Mouse (Mus musculus) intestine, embryonic 16.5 days (tissue): ENCODE results near the gene Gtf2ird2. TPM values are rescaled to one million over a fixed set of nuclear protein-coding genes. Genes with fewer than 3 reads are reported as not detected.

ENCODE experiments used
- ATAC-seq: fragments of 200-750 bp; cut with Nextera tagmentation; 2 replicates; pipeline ENCODE4 v1.8.0; 2017; ENCODE audit warnings: moderate TSS enrichment, moderate library complexity
- H3K27ac ChIP-seq: fragments of 300-500 bp; sonication (generic); 2 replicates; pipeline ENCODE4 v1.5.1; 2014; ENCODE audit warnings: mild to moderate bottlenecking, low read length
- H3K27me3 ChIP-seq: fragments of 300-500 bp; sonication (generic); replicated peaks from 2 replicates; pipeline ENCODE4 v1.6.1; 2014; ENCODE audit warnings: low read length, control low read depth, mixed read lengths; ENCODE audit not compliant: control insufficient read depth, insufficient read depth
- H3K36me3 ChIP-seq: fragments of 300-500 bp; sonication (generic); 2 replicates; pipeline ENCODE4 v1.6.1; 2014; ENCODE audit warnings: low read length, control low read depth; ENCODE audit not compliant: control insufficient read depth, insufficient read depth
- H3K4me1 ChIP-seq: fragments of 300-500 bp; sonication (generic); 2 replicates; pipeline ENCODE4 v1.6.1; 2014; ENCODE audit warnings: low read length, control low read depth, mixed read lengths; ENCODE audit not compliant: control insufficient read depth, insufficient read depth
- H3K4me2 ChIP-seq: fragments of 300-500 bp; sonication (generic); 2 replicates; pipeline ENCODE4 v1.6.1; 2014; ENCODE audit warnings: low read depth, low read length, control low read depth
- H3K4me3 ChIP-seq: fragments of 300-500 bp; sonication (generic); 2 replicates; pipeline ENCODE4 v1.5.1; 2014; ENCODE audit warnings: mild to moderate bottlenecking, low read length
- H3K9ac ChIP-seq: fragments of 300-500 bp; sonication (generic); 2 replicates; pipeline ENCODE4 v1.6.1; 2014; ENCODE audit warnings: low read depth, low read length
- H3K9me3 ChIP-seq: fragments of 300-500 bp; sonication (generic); 2 replicates; pipeline ENCODE4 v1.6.1; 2016; ENCODE audit warnings: low read length, control low read depth; ENCODE audit not compliant: control insufficient read depth
- WGBS: fragments of 180-500 bp; shearing (Covaris S2); extraction: QIAGEN DNeasy Blood & Tissue Kit; methylation state at CpG from one replicate; pipeline ENCODE4 v1.1.7; 2014; 5-methylcytosine and 5-hydroxymethylcytosine counted together
- polyA plus RNA-seq: library from polyadenylated mRNA; unstranded; fragments of >200 nt; fragmentation: Nextera tagmentation; extraction: Ambion mirVana; gene quantifications from 2 replicates; pipeline ENCODE4 v1.2.1, GENCODE M21; 2015

The Gtf2ird2 gene
- polyA plus RNA-seq, 1 experiment from 2014 or later, result 7.0 TPM

DNA sequence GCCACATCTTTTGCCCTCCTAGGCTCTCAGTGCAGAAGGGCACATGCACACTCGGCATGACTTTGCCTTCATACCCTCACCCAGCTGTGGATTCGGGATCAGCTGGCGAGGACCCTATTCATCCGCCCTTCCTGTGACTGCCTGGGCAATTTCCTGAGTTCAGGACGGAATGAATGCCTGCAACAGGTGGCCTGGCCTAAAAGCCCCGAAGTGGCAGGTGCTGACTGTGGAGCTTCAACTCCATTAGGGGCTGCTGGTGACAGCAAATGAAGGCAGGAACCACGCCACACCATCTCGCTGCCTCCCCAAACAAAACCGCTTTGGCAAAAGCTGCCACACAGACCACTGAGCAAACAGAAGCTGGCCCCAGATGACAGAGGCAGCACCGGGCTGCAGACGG, 31.9 kb upstream of the Gtf2ird2 start:
- H3K4me2 ChIP-seq, result no peak overlapping the region
- no peaks in the 10 kb centered on the region for H3K27me3 ChIP-seq
- no peak overlapping the region for H3K27ac ChIP-seq
- H3K4me3 ChIP-seq, result no peak overlapping the region
- H3K36me3 ChIP-seq, result peaks cover 32% of the 10 kb centered on the region
- no peak for ATAC-seq
- H3K9ac ChIP-seq, result no peak overlapping the region
- no peaks in the 10 kb centered on the region for H3K9me3 ChIP-seq
- WGBS, result 77% methylated on average over 11 of the region's 11 CpGs
- no peaks in the 10 kb centered on the region for H3K4me1 ChIP-seq

GRCm38 (mm10) chr5:134155916-134156466, 27.8 kb upstream of the Gtf2ird2 start:
- Histone ChIP-seq H3K27ac (no peak overlapping the region), H3K9ac (no peak overlapping the region), H3K4me1 (no peaks in the 10 kb centered on the region), H3K36me3 (peaks cover 33% of the 10 kb centered on the region), H3K27me3 (no peaks in the 10 kb centered on the region), H3K4me2 (no peak overlapping the region), H3K9me3 (no peaks in the 10 kb centered on the region), H3K4me3 (no peak overlapping the region)
- 86% methylated on average over 7 of the region's 7 CpGs for WGBS
- ATAC-seq, result no peak

DNA sequence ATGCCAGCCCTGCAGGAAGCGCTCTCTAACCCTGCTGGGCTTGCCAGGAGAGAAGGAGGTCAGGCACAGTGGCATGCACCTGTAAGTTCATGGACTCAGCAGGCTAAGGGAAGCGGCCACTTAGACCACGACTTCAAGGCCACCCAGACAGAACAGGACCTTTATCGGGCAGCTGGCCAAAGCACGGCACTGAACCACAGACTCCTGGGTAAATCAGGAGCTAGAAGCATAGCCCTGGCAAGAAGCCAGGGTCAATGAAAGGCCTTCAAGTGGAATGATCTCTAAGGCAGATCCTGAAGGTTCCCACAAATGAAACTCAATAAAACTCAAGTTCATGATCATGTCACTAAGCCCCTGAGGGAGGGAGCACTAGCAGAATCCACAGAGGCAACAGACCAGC, 19.1 kb upstream of the Gtf2ird2 start:
- Histone ChIP-seq H3K4me3 (no peak overlapping the region), H3K9me3 (no peaks in the 10 kb centered on the region), H3K9ac (no peak overlapping the region), H3K4me2 (no peak overlapping the region), H3K36me3 (peaks cover 9% of the 10 kb centered on the region), H3K27me3 (no peaks in the 10 kb centered on the region), H3K27ac (no peak overlapping the region), H3K4me1 (no peaks in the 10 kb centered on the region)
- WGBS, result 61% methylated on average over 5 of the region's 5 CpGs
- ATAC-seq, result 0 out of 2 replicates have a peak, but pooled peaks have one; percentile 5

DNA sequence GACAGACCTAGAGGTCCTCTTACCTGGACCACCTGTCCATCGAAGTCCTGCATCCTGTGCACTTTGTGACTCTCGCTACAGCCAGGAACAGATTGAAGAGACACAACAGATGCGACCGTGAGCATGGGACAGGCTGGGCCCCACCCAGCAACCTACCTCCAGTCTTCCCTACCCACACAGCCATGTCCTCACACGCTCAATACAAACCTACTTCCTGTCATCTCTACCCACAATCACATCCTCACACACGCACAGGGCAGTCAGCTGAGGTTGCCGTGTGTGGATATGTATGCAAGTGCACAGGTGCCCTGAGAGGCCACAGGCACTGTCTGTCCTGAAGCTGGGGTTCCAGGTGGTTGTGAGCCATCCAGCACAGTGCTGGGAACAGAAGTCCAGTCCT, 17.2 kb upstream of the Gtf2ird2 start:
- no peak overlapping the region for H3K9ac ChIP-seq
- H3K9me3 ChIP-seq, result no peaks in the 10 kb centered on the region
- no peak for ATAC-seq
- no peaks in the 10 kb centered on the region for H3K27me3 ChIP-seq
- no peaks in the 10 kb centered on the region for H3K4me1 ChIP-seq
- no peak overlapping the region for H3K4me2 ChIP-seq
- H3K4me3 ChIP-seq, result no peak overlapping the region
- H3K36me3 ChIP-seq, result peaks cover 6% of the 10 kb centered on the region
- WGBS, result 89% methylated on average over 7 of the region's 7 CpGs
- H3K27ac ChIP-seq, result no peak overlapping the region

GRCm38 (mm10) chr5:134168033-134168432, 15.8 kb upstream of the Gtf2ird2 start:
- ATAC-seq, result no peak
- no peaks in the 10 kb centered on the region for H3K4me1 ChIP-seq
- no peak overlapping the region for H3K4me3 ChIP-seq
- no peak overlapping the region for H3K9ac ChIP-seq
- H3K27me3 ChIP-seq, result no peaks in the 10 kb centered on the region
- H3K36me3 ChIP-seq, result peaks cover 10% of the 10 kb centered on the region; the same call in 1 of the 2 replicates
- H3K9me3 ChIP-seq, result no peaks in the 10 kb centered on the region
- no peak overlapping the region for H3K27ac ChIP-seq
- H3K4me2 ChIP-seq, result no peak overlapping the region
- WGBS, result 87% methylated on average over 9 of the region's 9 CpGs

GRCm38 (mm10) chr5:134169231-134169630, 14.6 kb upstream of the Gtf2ird2 start:
- H3K4me1 ChIP-seq, result no peaks in the 10 kb centered on the region
- H3K4me3 ChIP-seq, result no peak overlapping the region
- no peak overlapping the region for H3K27ac ChIP-seq
- WGBS, result 89% methylated on average over 10 of the region's 10 CpGs
- H3K36me3 ChIP-seq, result peaks cover 10% of the 10 kb centered on the region; the same call in 1 of the 2 replicates
- H3K4me2 ChIP-seq, result no peak overlapping the region
- H3K27me3 ChIP-seq, result no peaks in the 10 kb centered on the region
- H3K9ac ChIP-seq, result no peak overlapping the region
- H3K9me3 ChIP-seq, result no peaks in the 10 kb centered on the region
- ATAC-seq, result no peak

GRCm38 (mm10) chr5:134170167-134170566, 13.7 kb upstream of the Gtf2ird2 start:
- Histone ChIP-seq H3K27ac (no peak overlapping the region), H3K4me1 (0 out of 2 replicates have a peak, but pooled peaks cover under 1% of the 10 kb centered on the region), H3K4me2 (no peak overlapping the region), H3K27me3 (no peaks in the 10 kb centered on the region), H3K9ac (no peak overlapping the region), H3K4me3 (no peak overlapping the region), H3K9me3 (no peaks in the 10 kb centered on the region), H3K36me3 (peaks cover 10% of the 10 kb centered on the region; the same call in 1 of the 2 replicates)
- 0 out of 2 replicates have a peak, but pooled peaks have one; percentile 25 for ATAC-seq
- 88% methylated on average over 8 of the region's 8 CpGs for WGBS

- Histone ChIP-seq H3K27me3 (no peaks in the 10 kb centered on the region), H3K9me3 (no peaks in the 10 kb centered on the region), H3K36me3 (0 out of 2 replicates have a peak, but pooled peaks cover 4% of the 10 kb centered on the region), H3K4me2 (no peak overlapping the region), H3K27ac (no peak overlapping the region), H3K4me3 (no peak overlapping the region), H3K9ac (no peak overlapping the region), H3K4me1 (peaks cover 6% of the 10 kb centered on the region)
- WGBS, result 44% methylated on average over 4 of the region's 4 CpGs
- ATAC-seq, result no peak
These were observed 10.6 kb upstream of the Gtf2ird2 start for GRCm38 (mm10) chr5:134173206-134173605.

GRCm38 (mm10) chr5:134175696-134176095, 8.1 kb upstream of the Gtf2ird2 start:
- H3K36me3 ChIP-seq, result 0 out of 2 replicates have a peak, but pooled peaks cover 4% of the 10 kb centered on the region
- H3K9me3 ChIP-seq, result no peaks in the 10 kb centered on the region
- 8% methylated on average over 10 of the region's 10 CpGs for WGBS
- H3K27ac ChIP-seq, result peak overlapping the region; percentile 81
- peaks cover 6% of the 10 kb centered on the region for H3K4me1 ChIP-seq
- peak overlapping the region; percentile 83 for H3K9ac ChIP-seq
- no peaks in the 10 kb centered on the region for H3K27me3 ChIP-seq
- peak overlapping the region; percentile 78 for H3K4me2 ChIP-seq
- peak; percentile 30 for ATAC-seq
- H3K4me3 ChIP-seq, result peak overlapping the region; percentile 89
